Mouse (Mus musculus): Measurements from ENCODE around the gene Llgl1. TPM values are rescaled to one million over a fixed set of nuclear protein-coding genes. Genes with fewer than 3 reads are reported as not detected.

The Llgl1 gene
- polyA plus RNA-seq, 1 experiment: 26.5 TPM

GRCm38 (mm10) chr11:60726601-60727391 is 27.3 kb downstream of the Llgl1 start, which contains the start of gene Flii:
TSS of gene Flii (minus strand) at chr11:60727263.
- DNase-seq (ENCODE audit: low spot score): peak; percentile 78

GRCm38 (mm10) chr11:60727392-60728140 is 28.0 kb downstream of the Llgl1 start:
- peak; percentile 24 for DNase-seq (ENCODE audit: low spot score)

GRCm38 (mm10) chr11:60728260-60728761 is 28.8 kb downstream of the Llgl1 start, which contains the start of gene Mief2:
TSS of gene Mief2 (plus strand) at chr11:60728398.
- peak; percentile 87 for DNase-seq (ENCODE audit: low spot score)

- DNase-seq (ENCODE audit: low spot score): peak; percentile 24
Measured at GRCm38 (mm10) chr11:60729217-60729641, 29.7 kb downstream of the Llgl1 start.

GRCm38 (mm10) chr11:60730169-60730568 is 30.6 kb downstream of the Llgl1 start:
- DNase-seq (ENCODE audit: low spot score): no peak

- DNase-seq (ENCODE audit: low spot score): peak; percentile 22
Measured at GRCm38 (mm10) chr11:60731251-60731650, 31.7 kb downstream of the Llgl1 start.

- no peak for DNase-seq (ENCODE audit: low spot score)
Measured at GRCm38 (mm10) chr11:60734206-60734605, 34.7 kb downstream of the Llgl1 start.

- no peak for DNase-seq (ENCODE audit: low spot score)
Measured at GRCm38 (mm10) chr11:60735191-60735590, 35.7 kb downstream of the Llgl1 start.

GRCm38 (mm10) chr11:60736491-60736890 is 37.0 kb downstream of the Llgl1 start:
- no peak for DNase-seq (ENCODE audit: low spot score)

GRCm38 (mm10) chr11:60737450-60737849 is 37.9 kb downstream of the Llgl1 start:
- DNase-seq (ENCODE audit: low spot score): no peak

- no peak for DNase-seq (ENCODE audit: low spot score)
Measured at GRCm38 (mm10) chr11:60740321-60740720, 40.8 kb downstream of the Llgl1 start.

GRCm38 (mm10) chr11:60755570-60755969 is 56.0 kb downstream of the Llgl1 start:
- no peak for DNase-seq (ENCODE audit: low spot score)

- DNase-seq (ENCODE audit: low spot score): no peak
Measured at GRCm38 (mm10) chr11:60761681-60762080, 62.2 kb downstream of the Llgl1 start.

Other genes with a start within 250 kb of the Llgl1 start
- 46.2 and 49.0 TPM in 2 replicates for gene Drg2, start 245.1 kb upstream of the Llgl1 start, polyA plus RNA-seq (2012; rRNA removed)
- 0.03 and 0.06 TPM in 2 replicates for gene Myo15, start 230.4 kb upstream of the Llgl1 start, polyA plus RNA-seq (2012; rRNA removed)
- 17.0 and 25.0 TPM in 2 replicates for gene Alkbh5, start 163.3 kb upstream of the Llgl1 start, polyA plus RNA-seq (2012; rRNA removed)
- 175 and 179 TPM in 2 replicates for gene Flii, start 27.5 kb downstream of the Llgl1 start, polyA plus RNA-seq (2012; rRNA removed)
- 15.9 and 18.0 TPM in 2 replicates for gene Mief2, start 28.7 kb downstream of the Llgl1 start, polyA plus RNA-seq (2012; rRNA removed)
- gene Top3a, start 77.6 kb downstream of the Llgl1 start, polyA plus RNA-seq (2012; rRNA removed): 7.3 and 7.9 TPM in 2 replicates
- 8.2 and 8.9 TPM in 2 replicates for gene Smcr8, start 77.8 kb downstream of the Llgl1 start, polyA plus RNA-seq (2012; rRNA removed)
- 11.6 and 14.1 TPM in 2 replicates for gene Shmt1, start 112.0 kb downstream of the Llgl1 start, polyA plus RNA-seq (2012; rRNA removed)
- gene Dhrs7b, start 130.9 kb downstream of the Llgl1 start, polyA plus RNA-seq (2012; rRNA removed): 17.0 and 17.2 TPM in 2 replicates
- gene Tmem11, start 179.5 kb downstream of the Llgl1 start, polyA plus RNA-seq (2012; rRNA removed): 46.7 and 51.1 TPM in 2 replicates
- 23.2 and 24.0 TPM in 2 replicates for gene Natd1, start 215.0 kb downstream of the Llgl1 start, polyA plus RNA-seq (2012; rRNA removed)
- 44.0 and 46.6 TPM in 2 replicates for gene Map2k3, start 232.3 kb downstream of the Llgl1 start, polyA plus RNA-seq (2012; rRNA removed)

All from urinary bladder, adult 2 months (tissue).